Mouse (Mus musculus) v-Abl transformed pro-B cells (cell line): ENCODE data around the gene Ccm2l.

Experiments used
- in situ Hi-C, 2 experiments: fragments of 400-800 bp; cut with MboI; formaldehyde crosslinking; loops; one replicate each; pipeline ENCODE4 v1.15.1; 2025; ENCODE audit not compliant: unreplicated experiment in 2 of 2

Gene Ccm2l

DNA sequence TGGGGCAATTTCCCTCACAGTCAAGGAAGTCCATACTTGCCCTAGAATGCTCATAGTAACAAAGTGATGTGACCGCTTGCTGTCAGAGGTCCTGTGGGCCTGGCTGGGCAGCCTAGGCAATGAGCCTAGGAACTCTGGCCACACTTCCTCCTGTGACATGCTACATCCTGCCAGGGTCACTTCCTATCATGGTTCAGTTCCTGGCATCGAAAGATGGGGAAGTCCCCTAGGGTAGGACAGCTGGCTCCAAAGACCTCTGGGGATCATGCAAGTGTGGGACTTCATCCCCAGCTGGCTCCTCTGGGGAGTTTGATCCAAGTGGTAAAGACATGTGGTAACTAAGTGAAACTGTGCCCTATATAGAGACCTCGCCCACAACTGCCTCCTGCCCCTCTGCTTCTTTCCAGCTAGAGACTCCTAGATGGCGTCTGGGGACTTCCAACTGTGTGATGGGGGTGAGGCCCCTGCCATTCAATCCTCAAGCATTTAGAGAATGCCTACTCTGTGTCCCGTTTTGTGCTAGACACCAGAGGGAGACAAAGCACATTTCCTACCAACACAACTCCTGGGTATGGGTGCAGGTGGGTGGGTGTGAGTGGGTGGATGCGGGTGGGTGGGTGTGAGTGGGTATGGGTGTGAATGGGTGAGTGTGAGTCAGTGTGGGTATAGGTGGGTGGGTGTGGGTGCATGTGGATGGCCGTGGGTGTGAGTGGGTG is 18.7 kb downstream of the Ccm2l start:
- in situ Hi-C loops = loop anchor here (5.0 to 10.0 kb wide), 4 partner anchors 58 to 330 kb away; no protein-coding TSS in a partner anchor

- in situ Hi-C loops = loop anchor here (10.0 kb wide), 2 partner anchors 59 to 329 kb away; no protein-coding TSS in a partner anchor
These were observed 19.8 kb downstream of the Ccm2l start for GRCm38 (mm10) chr2:153085556-153085955.

GRCm38 (mm10) chr2:153086166-153086565 is 20.4 kb downstream of the Ccm2l start:
- in situ Hi-C loops = loop anchor here (10.0 kb wide), 2 partner anchors 59 to 329 kb away; no protein-coding TSS in a partner anchor

GRCm38 (mm10) chr2:153087091-153087490 is 21.3 kb downstream of the Ccm2l start:
- in situ Hi-C loops = loop anchor here (10.0 kb wide), 2 partner anchors 58 to 328 kb away; no protein-coding TSS in a partner anchor

GRCm38 (mm10) chr2:153089316-153089715 is 23.6 kb downstream of the Ccm2l start:
- in situ Hi-C loops = loop anchor here (10.0 kb wide), 2 partner anchors 55 to 325 kb away; no protein-coding TSS in a partner anchor

GRCm38 (mm10) chr2:153090551-153091165 is 24.9 kb downstream of the Ccm2l start:
- in situ Hi-C loops = no loop called here

- in situ Hi-C loops = no loop called here
These were observed 41.5 kb downstream of the Ccm2l start for GRCm38 (mm10) chr2:153107046-153107766.

- in situ Hi-C loops = no loop called here
These were observed 42.0 kb downstream of the Ccm2l start for GRCm38 (mm10) chr2:153107802-153108201.

GRCm38 (mm10) chr2:153108313-153109264 is 42.8 kb downstream of the Ccm2l start, which contains the start of gene Hck:
Hck (plus strand) TSS chr2:153108468.
- in situ Hi-C loops = no loop called here

DNA sequence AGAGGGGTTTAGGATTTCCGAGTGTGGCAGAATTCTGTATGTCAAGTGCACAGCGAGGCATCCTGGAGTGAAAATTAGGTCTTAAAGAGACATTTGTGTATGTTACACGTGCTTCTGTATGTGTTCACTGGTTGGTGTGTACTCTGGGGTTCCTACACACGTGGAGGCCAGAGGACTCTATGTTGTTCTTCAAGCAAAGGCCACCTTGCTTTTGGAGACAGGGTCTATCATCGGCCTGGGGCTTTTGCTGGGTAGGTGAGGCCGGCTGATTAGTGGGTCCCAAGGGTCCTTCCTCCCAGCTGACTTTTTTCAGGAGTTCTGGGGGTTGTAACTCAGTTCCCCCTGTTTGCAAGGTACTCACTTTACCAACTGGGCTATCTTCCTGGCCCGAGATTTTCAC is 43.8 kb downstream of the Ccm2l start:
- in situ Hi-C loops = no loop called here

- in situ Hi-C loops = no loop called here
These were observed 45.5 kb downstream of the Ccm2l start for GRCm38 (mm10) chr2:153111298-153111697.

DNA sequence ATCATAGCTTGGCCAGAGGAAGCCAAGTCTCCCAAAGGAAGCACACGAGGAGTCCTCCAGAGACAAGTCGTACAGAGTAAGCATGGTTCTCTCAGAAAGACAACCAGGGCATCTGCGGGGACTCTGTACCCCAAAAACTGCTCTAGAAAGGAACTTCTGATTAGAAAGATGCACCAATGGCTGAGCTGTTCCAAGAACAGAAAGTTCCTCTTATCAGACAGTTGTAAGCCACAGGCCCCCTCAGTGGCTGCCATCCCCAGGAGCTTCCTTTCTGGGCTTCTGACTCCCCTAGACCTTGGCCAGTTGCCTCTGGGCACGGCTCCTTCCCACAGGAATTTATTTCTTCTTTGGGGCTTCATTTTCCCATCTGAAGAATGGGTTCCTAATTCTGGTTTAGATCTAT is 49.9 kb downstream of the Ccm2l start:
- in situ Hi-C loops = no loop called here

DNA sequence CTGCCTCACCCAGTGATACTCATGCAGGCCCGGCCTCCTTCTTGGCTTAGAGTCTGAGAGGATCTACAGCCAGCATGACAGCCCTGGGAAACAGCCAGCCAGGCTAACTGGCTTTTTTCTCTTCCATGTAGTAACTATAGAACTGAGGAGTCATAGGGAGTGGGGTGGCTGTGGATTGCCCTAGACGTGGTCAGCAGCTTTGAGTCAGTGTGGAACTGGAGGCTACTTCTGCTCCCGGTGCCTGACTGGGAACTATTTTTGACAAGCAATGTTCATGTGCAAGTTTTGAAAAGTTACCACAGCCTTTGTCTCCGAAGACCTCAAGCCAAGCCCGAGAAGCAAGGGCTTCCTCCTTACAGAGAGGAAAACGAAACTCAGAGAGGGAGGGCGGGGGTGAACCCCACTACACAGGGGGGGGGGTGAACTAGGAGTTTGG is 51.3 kb downstream of the Ccm2l start:
- in situ Hi-C loops = no loop called here

- in situ Hi-C loops = no loop called here
These were observed 53.7 kb downstream of the Ccm2l start for GRCm38 (mm10) chr2:153119488-153119887.

DNA sequence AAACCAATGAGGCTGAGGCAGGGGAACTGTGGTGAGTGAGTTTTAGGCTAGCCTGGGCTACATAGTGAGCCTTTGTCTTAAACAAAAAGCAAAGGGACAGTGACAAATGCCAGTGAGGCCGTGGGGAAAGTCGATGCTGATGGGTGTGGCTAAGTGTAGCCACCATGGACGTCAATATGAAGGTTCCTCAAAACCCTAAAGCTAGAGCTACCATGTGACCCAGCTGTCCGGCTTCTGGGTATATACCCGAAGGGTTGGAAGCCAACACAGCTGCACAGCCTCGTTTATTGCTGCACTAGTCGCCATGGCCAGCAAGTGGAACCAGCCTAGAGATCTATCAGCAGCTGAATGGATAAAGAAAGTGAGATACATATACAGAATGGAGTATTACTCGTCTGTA is 54.4 kb downstream of the Ccm2l start:
- in situ Hi-C loops = no loop called here

GRCm38 (mm10) chr2:153121821-153122615 is 56.3 kb downstream of the Ccm2l start:
- in situ Hi-C loops = no loop called here

DNA sequence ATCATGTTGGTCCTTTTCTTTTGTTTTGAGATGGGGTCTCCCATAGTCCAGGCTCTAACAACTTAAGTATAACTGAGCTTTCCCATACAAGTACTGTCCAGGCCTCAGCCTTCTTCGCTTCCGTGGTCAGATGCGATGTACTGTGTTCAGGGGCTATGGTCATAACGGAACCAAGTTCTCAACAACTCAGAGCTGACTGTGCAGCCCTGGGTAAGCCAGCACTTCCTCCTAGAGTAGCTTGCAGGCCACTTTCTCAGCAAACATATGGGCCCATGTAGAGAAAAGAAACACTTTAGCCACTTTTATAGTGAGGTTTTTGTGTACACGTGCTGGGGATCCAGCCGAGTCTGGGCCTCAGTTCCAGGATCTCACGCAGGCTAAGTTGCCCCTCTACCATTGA is 56.9 kb downstream of the Ccm2l start:
- in situ Hi-C loops = no loop called here

DNA sequence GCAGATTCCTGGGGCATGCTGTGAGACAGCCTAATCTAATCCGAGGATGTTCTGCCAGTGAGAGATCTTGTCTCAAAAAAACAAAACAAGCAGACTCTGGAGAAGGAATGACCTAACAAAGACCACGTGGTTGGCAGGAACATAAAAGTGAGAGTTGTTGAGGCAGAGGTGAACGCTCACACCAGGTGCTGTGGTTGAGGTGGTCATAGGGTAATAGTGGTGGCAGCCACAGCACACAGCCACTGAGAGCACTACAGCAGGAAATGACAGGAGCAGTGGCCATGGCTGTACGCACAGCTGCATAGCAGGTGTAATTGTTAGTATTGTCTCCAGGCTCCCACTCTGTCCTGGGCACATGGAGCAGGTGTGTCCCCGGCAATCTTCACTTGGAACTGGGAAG is 60.1 kb downstream of the Ccm2l start:
- in situ Hi-C loops = no loop called here

GRCm38 (mm10) chr2:153131019-153131418 is 65.3 kb downstream of the Ccm2l start:
- in situ Hi-C loops = no loop called here
